8 mouse cellular contexts compared by ENCODE assay signal in the genomic region with DNA sequence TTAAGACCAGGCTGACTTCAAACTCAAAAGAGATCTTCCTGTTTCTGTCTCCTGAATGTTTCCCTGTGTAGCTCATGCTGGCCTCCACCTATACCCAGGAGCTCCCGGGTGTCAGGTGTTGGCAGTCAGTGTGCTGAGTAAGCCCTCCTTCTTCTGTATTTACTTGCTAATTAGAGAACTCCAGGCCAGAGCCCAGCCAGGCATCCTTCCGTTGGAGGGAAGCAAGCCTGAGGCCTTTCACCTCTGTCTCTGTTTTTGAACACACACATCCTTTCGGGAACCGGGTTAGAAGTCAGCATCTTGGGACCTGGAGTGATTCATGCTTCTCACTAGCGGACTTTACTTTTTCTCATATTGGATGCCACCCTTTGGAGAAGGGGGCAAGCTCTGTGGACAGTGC. TPM values are rescaled to one million over a fixed set of nuclear protein-coding genes. Genes with fewer than 3 reads are reported as not detected.
DNase-seq lines count a peak whose midpoint lies in the region; ATAC-seq and TF ChIP-seq lines count a peak whose summit lies in the region.

No protein-coding gene starts in this region.

- peaks cover 15% of the 10 kb centered on the region; the same call in 1 of the 2 replicates for H3K4me1 ChIP-seq in kidney, adult 2 months (ENCODE audit: control insufficient read depth, insufficient read depth, low read length)
- H3K4me1 ChIP-seq in embryonic facial prominence, embryonic 13.5 days, result peaks cover 17% of the 10 kb centered on the region
- peaks cover 11% of the 10 kb centered on the region; the same call in 1 of the 2 replicates for H3K4me1 ChIP-seq in neural tube, embryonic 12.5 days

- H3K4me2 ChIP-seq in embryonic facial prominence, embryonic 13.5 days, result peak overlapping the region; percentile 93
- peak overlapping the region; percentile 70 for H3K4me2 ChIP-seq in neural tube, embryonic 12.5 days (replicated peaks)

- no peaks in the 10 kb centered on the region; the same call in 1 of the 2 replicates for H3K36me3 ChIP-seq in kidney, adult 2 months (ENCODE audit: control insufficient read depth, insufficient read depth, low read length)
- H3K36me3 ChIP-seq in embryonic facial prominence, embryonic 13.5 days, result peaks cover 40% of the 10 kb centered on the region
- peaks cover 36% of the 10 kb centered on the region for H3K36me3 ChIP-seq in neural tube, embryonic 12.5 days

- no peaks in the 10 kb centered on the region for H3K9me3 ChIP-seq in embryonic facial prominence, embryonic 13.5 days
- H3K9me3 ChIP-seq in neural tube, embryonic 12.5 days, result no peaks in the 10 kb centered on the region

- H3K27ac ChIP-seq in kidney, adult 2 months (ENCODE audit: insufficient read depth, low read depth, low read length), result peak overlapping the region; percentile 14
- H3K27ac ChIP-seq in embryonic facial prominence, embryonic 13.5 days, result no peak overlapping the region
- H3K27ac ChIP-seq in neural tube, embryonic 12.5 days, result no peak overlapping the region

- WGBS in kidney, adult 2 months, result 12% methylated on average over 5 of the region's 5 CpGs
- 71% methylated on average over 5 of the region's 5 CpGs for WGBS in embryonic facial prominence, embryonic 13.5 days
- WGBS in neural tube, embryonic 12.5 days, result 73% methylated on average over 5 of the region's 5 CpGs

- H3K27me3 ChIP-seq in kidney, adult 2 months (replicated peaks; ENCODE audit: control insufficient read depth, insufficient read depth, low read length), result no peaks in the 10 kb centered on the region
- H3K27me3 ChIP-seq in embryonic facial prominence, embryonic 13.5 days, result no peaks in the 10 kb centered on the region
- H3K27me3 ChIP-seq in neural tube, embryonic 12.5 days (replicated peaks), result no peaks in the 10 kb centered on the region

- DNase-seq in kidney, adult 2 months, result peak; percentile 80
- no peak for DNase-seq in kidney, adult 18-20 months
- peak; percentile 51 for DNase-seq in kidney, postnatal 10 days
- DNase-seq in adrenal gland, adult 18-20 months (ENCODE audit: low spot score in 2 of 2), result no peak
- DNase-seq in spleen, postnatal 10 days (ENCODE audit: low spot score in 2 of 2), result no peak
- no peak for DNase-seq in c-Kit-positive CD71-positive TER-119-positive erythroid progenitor cells, embryonic 14.5 days (ENCODE audit: low spot score)

- no peak for TF ChIP-seq POLR2A in kidney, adult 2 months (IDR thresholded peaks at IDR 0.05; ENCODE audit: low read depth, low read length)

- TF ChIP-seq CTCF in kidney, adult 2 months (conservative IDR thresholded peaks at IDR 0.05; ENCODE audit: insufficient read depth, insufficient read length, low read depth, low read length), result no peak

- H3K4me3 ChIP-seq in kidney, adult 2 months (ENCODE audit: insufficient read depth, low read depth, low read length), result no peak overlapping the region
- H3K4me3 ChIP-seq in embryonic facial prominence, embryonic 13.5 days, result peak overlapping the region; percentile 83
- H3K4me3 ChIP-seq in neural tube, embryonic 12.5 days, result no peak overlapping the region; the same call in 1 of the 2 replicates

- ATAC-seq in embryonic facial prominence, embryonic 13.5 days (ENCODE audit: insufficient number of reproducible peaks, insufficient read depth, low FRiP score, low TSS enrichment, low read depth), result no peak
- no peak for ATAC-seq in neural tube, embryonic 12.5 days (ENCODE audit: low FRiP score, low read depth)

- 0 out of 2 replicates have a peak overlapping the region, but pooled peaks have one; percentile 83 for H3K9ac ChIP-seq in embryonic facial prominence, embryonic 13.5 days
- peak overlapping the region; percentile 36; the same call in 1 of the 2 replicates for H3K9ac ChIP-seq in neural tube, embryonic 12.5 days

RNA-seq across cellular contexts. Expression of gene Gm49325, which starts 1.4 kb away (rescaled TPM):
- polyA plus RNA-seq in kidney, adult 2 months (2012; rRNA removed), result not detected in 2 replicates
- polyA plus RNA-seq in embryonic facial prominence, embryonic 13.5 days (2015; fragmentation: Nextera tagmentation; extraction: Ambion mirVana), result 2.6 and 4.1 TPM in 2 replicates
- polyA plus RNA-seq in neural tube, embryonic 12.5 days (2016; fragmentation: Nextera tagmentation; extraction: Ambion mirVana), result 7.6 and 11.0 TPM in 2 replicates
- 10 to 100 TPM; 13.1 to 17.1 TPM for total RNA-seq in adrenal gland, adult 18-20 months (2021)

RNA-seq across cellular contexts. Expression of gene Sumo3, which starts 1.5 kb away (rescaled TPM):
- polyA plus RNA-seq in kidney, adult 2 months (2012; rRNA removed), result 241 and 269 TPM in 2 replicates
- 393 and 397 TPM in 2 replicates for polyA plus RNA-seq in embryonic facial prominence, embryonic 13.5 days (2015; fragmentation: Nextera tagmentation; extraction: Ambion mirVana)
- 288 and 299 TPM in 2 replicates for polyA plus RNA-seq in neural tube, embryonic 12.5 days (2016; fragmentation: Nextera tagmentation; extraction: Ambion mirVana)
- total RNA-seq in adrenal gland, adult 18-20 months (2021), result 10 to 100 TPM; 91.8 to 98.8 TPM

RNA-seq across cellular contexts. Expression of gene Ube2g2, which starts 14.6 kb away (rescaled TPM):
- polyA plus RNA-seq in kidney, adult 2 months (2012; rRNA removed), result 29.9 and 33.8 TPM in 2 replicates
- 76.4 and 80.3 TPM in 2 replicates for polyA plus RNA-seq in embryonic facial prominence, embryonic 13.5 days (2015; fragmentation: Nextera tagmentation; extraction: Ambion mirVana)
- polyA plus RNA-seq in neural tube, embryonic 12.5 days (2016; fragmentation: Nextera tagmentation; extraction: Ambion mirVana), result 90.9 and 93.7 TPM in 2 replicates
- 10 to 100 TPM; 67.2 to 74.1 TPM for total RNA-seq in adrenal gland, adult 18-20 months (2021)

RNA-seq across cellular contexts. Expression of gene Pttg1ip, which starts 25.9 kb away (rescaled TPM):
- polyA plus RNA-seq in kidney, adult 2 months (2012; rRNA removed), result 321 and 342 TPM in 2 replicates
- 104 and 109 TPM in 2 replicates for polyA plus RNA-seq in embryonic facial prominence, embryonic 13.5 days (2015; fragmentation: Nextera tagmentation; extraction: Ambion mirVana)
- 67.8 and 71.1 TPM in 2 replicates for polyA plus RNA-seq in neural tube, embryonic 12.5 days (2016; fragmentation: Nextera tagmentation; extraction: Ambion mirVana)
- total RNA-seq in adrenal gland, adult 18-20 months (2021), result 100 to 1,000 TPM; 175 to 203 TPM

Comparison
In these comparisons a context has a peak if more than half of its experiments do, and no peak if none do; other contexts are left out.
1. DNase-seq: peak in kidney, adult 2 months (single experiment) and kidney, postnatal 10 days (single experiment); none in kidney, adult 18-20 months (single experiment), adrenal gland, adult 18-20 months (0 of 2), spleen, postnatal 10 days (0 of 2) and c-Kit-positive CD71-positive TER-119-positive erythroid progenitor cells, embryonic 14.5 days (single experiment).